Mouse (Mus musculus): ENCODE measurements around the gene Ism1. TPM values are rescaled to one million over a fixed set of nuclear protein-coding genes. Genes with fewer than 3 reads are reported as not detected.

Ism1 gene
- total RNA-seq (2021) = 1 to 10 TPM; 6.0 TPM
- long read RNA-seq, experiment 1, partial matches to known transcripts = 0 of 5 reads
- long read RNA-seq, experiment 1, other reads (novel, unspliced or antisense) = 1 of 5 reads
- long read RNA-seq, experiment 2, transcript Ism1-202 (6 exons, 2,964 nt) = major isoform, 8 of 11 reads
- long read RNA-seq, experiment 2, partial matches to known transcripts = 0 of 11 reads
- long read RNA-seq, experiment 2, other reads (novel, unspliced or antisense) = 3 of 11 reads

- Histone ChIP-seq H3K4me3 (peak within 1 kb of the TSS; percentile 93), H3K27ac (peak within 1 kb of the TSS; percentile 98)
- TF ChIP-seq CTCF (conservative IDR thresholded peaks at IDR 0.05) = no peak
- peak in 1 of 2 experiments; percentile 36 for DNase-seq (ENCODE audit: low spot score in 2 of 2)
Measured at GRCm38 (mm10) chr2:139677809-139678274, at the start of gene Ism1. Gene Ism1 (plus strand): TSS chr2:139678178.

- H3K4me3 ChIP-seq = no peak overlapping the region
- TF ChIP-seq CTCF (conservative IDR thresholded peaks at IDR 0.05) = no peak
- no peak overlapping the region for H3K27ac ChIP-seq
- no peak for DNase-seq (ENCODE audit: low spot score in 2 of 2)
Measured at GRCm38 (mm10) chr2:139628731-139629130, 49.2 kb upstream of the Ism1 start.

GRCm38 (mm10) chr2:139629653-139630052 is 48.3 kb upstream of the Ism1 start:
- TF ChIP-seq CTCF (conservative IDR thresholded peaks at IDR 0.05) = no peak
- H3K4me3 ChIP-seq = no peak overlapping the region
- no peak overlapping the region for H3K27ac ChIP-seq
- no peak for DNase-seq (ENCODE audit: low spot score in 2 of 2)

GRCm38 (mm10) chr2:139634506-139634905 is 43.5 kb upstream of the Ism1 start:
- Histone ChIP-seq H3K27ac (no peak overlapping the region), H3K4me3 (no peak overlapping the region)
- no peak for TF ChIP-seq CTCF (conservative IDR thresholded peaks at IDR 0.05)
- no peak for DNase-seq (ENCODE audit: low spot score in 2 of 2)

GRCm38 (mm10) chr2:139637861-139638260 is 40.1 kb upstream of the Ism1 start:
- no peak for DNase-seq (ENCODE audit: low spot score in 2 of 2)
- no peak overlapping the region for H3K27ac ChIP-seq
- no peak for TF ChIP-seq CTCF (conservative IDR thresholded peaks at IDR 0.05)
- no peak overlapping the region for H3K4me3 ChIP-seq

GRCm38 (mm10) chr2:139641757-139642385 is 36.1 kb upstream of the Ism1 start:
- no peak for DNase-seq (ENCODE audit: low spot score in 2 of 2)
- Histone ChIP-seq H3K4me3 (no peak overlapping the region), H3K27ac (no peak overlapping the region)
- no peak for TF ChIP-seq CTCF (conservative IDR thresholded peaks at IDR 0.05)

GRCm38 (mm10) chr2:139649518-139649917 is 28.5 kb upstream of the Ism1 start:
- peak; percentile 40 to 52 for DNase-seq (ENCODE audit: low spot score in 2 of 2)
- Histone ChIP-seq H3K27ac (no peak overlapping the region), H3K4me3 (no peak overlapping the region)
- TF ChIP-seq CTCF (conservative IDR thresholded peaks at IDR 0.05) = no peak

- Histone ChIP-seq H3K4me3 (no peak overlapping the region), H3K27ac (no peak overlapping the region)
- TF ChIP-seq CTCF (conservative IDR thresholded peaks at IDR 0.05) = no peak
- DNase-seq (ENCODE audit: low spot score in 2 of 2) = no peak
Measured at GRCm38 (mm10) chr2:139656750-139657149, 21.2 kb upstream of the Ism1 start.

- no peak for TF ChIP-seq CTCF (conservative IDR thresholded peaks at IDR 0.05)
- Histone ChIP-seq H3K27ac (no peak overlapping the region), H3K4me3 (no peak overlapping the region)
- DNase-seq (ENCODE audit: low spot score in 2 of 2) = no peak
Measured at GRCm38 (mm10) chr2:139671838-139672237, 6.1 kb upstream of the Ism1 start.

GRCm38 (mm10) chr2:139672371-139672770 is 5.6 kb upstream of the Ism1 start:
- TF ChIP-seq CTCF (conservative IDR thresholded peaks at IDR 0.05) = no peak
- H3K4me3 ChIP-seq = no peak overlapping the region
- DNase-seq (ENCODE audit: low spot score in 2 of 2) = no peak
- H3K27ac ChIP-seq = no peak overlapping the region

- H3K4me3 ChIP-seq = peak overlapping the region; percentile 93
- peak; percentile 29 for TF ChIP-seq CTCF (conservative IDR thresholded peaks at IDR 0.05)
- H3K27ac ChIP-seq = peak overlapping the region; percentile 98
- DNase-seq (ENCODE audit: low spot score in 2 of 2) = peak; percentile 53 to 61
Measured at GRCm38 (mm10) chr2:139677065-139677762, 764 bp upstream of the Ism1 start.

GRCm38 (mm10) chr2:139678275-139679140 is 530 bp downstream of the Ism1 start:
- TF ChIP-seq CTCF (conservative IDR thresholded peaks at IDR 0.05) = peak; percentile 56
- Histone ChIP-seq H3K4me3 (peak overlapping the region; percentile 93), H3K27ac (peak overlapping the region; percentile 98)
- peak; percentile 16 to 55 for DNase-seq (ENCODE audit: low spot score in 2 of 2)

Measured in layer of hippocampus, adult 2 months (tissue).